Mouse (Mus musculus): Measurements from ENCODE around the gene Pdlim4. TPM values are rescaled to one million over a fixed set of nuclear protein-coding genes. Genes with fewer than 3 reads are reported as not detected.
"Not testable (repeated sequence)": the region's sequence is repeated elsewhere in the genome, so short reads cannot be mapped to it uniquely, and the experiment has no call there.

Gene Pdlim4
- polyA plus RNA-seq, 1 experiment = 18.6 TPM

DNA sequence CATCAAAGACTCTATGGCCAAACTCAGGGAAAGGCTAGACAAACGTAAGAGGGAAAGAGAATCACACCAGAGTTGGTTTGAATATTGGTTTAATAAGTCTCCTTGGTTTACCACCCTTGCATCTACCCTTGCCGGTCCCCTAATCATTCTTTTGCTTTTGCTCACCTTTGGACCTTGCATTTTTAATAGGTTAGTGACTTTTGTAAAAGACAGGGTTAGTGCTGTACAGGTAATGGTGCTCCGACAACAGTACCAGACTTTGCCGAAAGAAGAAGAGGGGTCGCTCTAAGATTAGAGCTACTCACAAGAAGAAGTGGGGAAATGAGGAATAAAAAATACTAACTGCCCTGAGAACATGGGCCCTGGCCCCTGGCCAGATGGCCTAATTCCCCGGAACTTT, 28.1 kb downstream of the Pdlim4 start:
- TF ChIP-seq CTCF (IDR thresholded peaks at IDR 0.05; ENCODE audit: borderline replicate concordance, insufficient read depth, low read depth, low read length) (no peak), POLR2A (IDR thresholded peaks at IDR 0.05; ENCODE audit: borderline replicate concordance, insufficient read depth, low read length) (no peak)
- H3K27ac ChIP-seq (ENCODE audit: insufficient read depth, low read length) = no peak overlapping the region
- no peak for DNase-seq
- H3K4me1 ChIP-seq (ENCODE audit: control insufficient read depth, insufficient read depth, low read length) = no peaks in the 10 kb centered on the region
- 95% methylated on average over 6 of the region's 6 CpGs for WGBS
- no peaks in the 10 kb centered on the region for H3K27me3 ChIP-seq (ENCODE audit: control insufficient read depth, insufficient read depth, low read length)
- H3K4me3 ChIP-seq (replicated peaks; ENCODE audit: insufficient read depth, low read depth, low read length) = no peak overlapping the region

DNA sequence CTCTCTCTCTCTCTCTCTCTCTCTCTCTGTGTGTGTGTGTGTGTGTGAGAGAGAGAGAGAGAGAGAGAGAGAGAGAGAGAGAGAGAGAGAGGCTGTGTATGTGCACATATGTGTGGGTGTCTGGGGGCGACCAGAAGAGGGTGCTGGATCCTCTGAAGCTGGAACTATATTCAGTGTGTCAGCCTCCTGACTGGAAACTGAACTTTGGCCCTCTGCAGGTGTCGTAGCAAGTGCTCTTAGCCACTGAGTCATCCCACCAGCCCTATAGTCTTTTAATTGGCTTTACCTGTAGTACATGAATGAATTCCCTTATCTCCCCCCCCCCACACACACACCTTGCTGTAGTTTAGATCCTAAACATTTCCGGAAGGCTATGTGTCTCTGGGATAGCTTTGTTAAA, 35.9 kb downstream of the Pdlim4 start:
- 95% methylated on average over 1 of the region's 3 CpGs for WGBS

GRCm38 (mm10) chr11:54028997-54029396, 39.8 kb downstream of the Pdlim4 start:
- H3K27ac ChIP-seq (ENCODE audit: insufficient read depth, low read length) = peak overlapping the region; percentile 88
- peak overlapping the region; percentile 86 for H3K4me3 ChIP-seq (replicated peaks; ENCODE audit: insufficient read depth, low read depth, low read length)
- H3K27me3 ChIP-seq (ENCODE audit: control insufficient read depth, insufficient read depth, low read length) = no peaks in the 10 kb centered on the region
- WGBS = 70% methylated on average over 4 of the region's 4 CpGs
- no peak for TF ChIP-seq CTCF (IDR thresholded peaks at IDR 0.05; ENCODE audit: borderline replicate concordance, insufficient read depth, low read depth, low read length)
- peaks cover 23% of the 10 kb centered on the region; the same call in 1 of the 2 replicates for H3K4me1 ChIP-seq (ENCODE audit: control insufficient read depth, insufficient read depth, low read length)
- no peak for DNase-seq

More for the DNA sequence above, 35.9 kb downstream of the Pdlim4 start:
- DNase-seq; H3K27me3 ChIP-seq (ENCODE audit: control insufficient read depth, insufficient read depth, low read length); H3K27ac ChIP-seq (ENCODE audit: insufficient read depth, low read length); H3K4me1 ChIP-seq (ENCODE audit: control insufficient read depth, insufficient read depth, low read length); H3K4me3 ChIP-seq (replicated peaks; ENCODE audit: insufficient read depth, low read depth, low read length): not testable (repeated sequence)

- Histone ChIP-seq H3K27ac (ENCODE audit: insufficient read depth, low read length) (peak within 1 kb of the TSS; percentile 88), H3K4me3 (replicated peaks; ENCODE audit: insufficient read depth, low read depth, low read length) (peak within 1 kb of the TSS; percentile 86), H3K27me3 (ENCODE audit: control insufficient read depth, insufficient read depth, low read length) (no peaks in the 10 kb centered on the region), H3K4me1 (ENCODE audit: control insufficient read depth, insufficient read depth, low read length) (peaks cover 24% of the 10 kb centered on the region; the same call in 1 of the 2 replicates)
- WGBS = under 1% methylated on average over 61 of the region's 61 CpGs
- peak; percentile 91 to 92 for DNase-seq
- TF ChIP-seq CTCF (IDR thresholded peaks at IDR 0.05; ENCODE audit: borderline replicate concordance, insufficient read depth, low read depth, low read length) (peak; percentile 37), POLR2A (IDR thresholded peaks at IDR 0.05; ENCODE audit: borderline replicate concordance, insufficient read depth, low read length) (peak; percentile 53; the same call in 1 of the 2 replicates)
Measured at GRCm38 (mm10) chr11:54028044-54028951, 40.5 kb downstream of the Pdlim4 start, which contains the start of gene Slc22a4. TSS of gene Slc22a4 (minus strand) at chr11:54028090.

GRCm38 (mm10) chr11:54027131-54028043, 41.4 kb downstream of the Pdlim4 start:
- H3K4me3 ChIP-seq (replicated peaks; ENCODE audit: insufficient read depth, low read depth, low read length) = peak overlapping the region; percentile 86
- peak overlapping the region; percentile 88 for H3K27ac ChIP-seq (ENCODE audit: insufficient read depth, low read length)
- WGBS = 7% methylated on average over 31 of the region's 31 CpGs
- TF ChIP-seq CTCF (IDR thresholded peaks at IDR 0.05; ENCODE audit: borderline replicate concordance, insufficient read depth, low read depth, low read length) (no peak), POLR2A (IDR thresholded peaks at IDR 0.05; ENCODE audit: borderline replicate concordance, insufficient read depth, low read length) (0 out of 2 replicates have a peak, but pooled peaks have one; percentile 5)
- no peaks in the 10 kb centered on the region for H3K27me3 ChIP-seq (ENCODE audit: control insufficient read depth, insufficient read depth, low read length)
- DNase-seq = peak; percentile 65 to 77
- peaks cover 33% of the 10 kb centered on the region for H3K4me1 ChIP-seq (ENCODE audit: control insufficient read depth, insufficient read depth, low read length)

GRCm38 (mm10) chr11:54026491-54027041, 42.2 kb downstream of the Pdlim4 start:
- TF ChIP-seq POLR2A (IDR thresholded peaks at IDR 0.05; ENCODE audit: borderline replicate concordance, insufficient read depth, low read length) (0 out of 2 replicates have a peak, but pooled peaks have one; percentile 12), CTCF (IDR thresholded peaks at IDR 0.05; ENCODE audit: borderline replicate concordance, insufficient read depth, low read depth, low read length) (no peak)
- H3K27me3 ChIP-seq (ENCODE audit: control insufficient read depth, insufficient read depth, low read length) = no peaks in the 10 kb centered on the region
- H3K4me1 ChIP-seq (ENCODE audit: control insufficient read depth, insufficient read depth, low read length) = peaks cover 40% of the 10 kb centered on the region
- 16% methylated on average over 1 of the region's 1 CpGs for WGBS
- peak overlapping the region; percentile 86 for H3K4me3 ChIP-seq (replicated peaks; ENCODE audit: insufficient read depth, low read depth, low read length)
- peak overlapping the region; percentile 88 for H3K27ac ChIP-seq (ENCODE audit: insufficient read depth, low read length)
- peak; percentile 52 to 73 for DNase-seq

DNA sequence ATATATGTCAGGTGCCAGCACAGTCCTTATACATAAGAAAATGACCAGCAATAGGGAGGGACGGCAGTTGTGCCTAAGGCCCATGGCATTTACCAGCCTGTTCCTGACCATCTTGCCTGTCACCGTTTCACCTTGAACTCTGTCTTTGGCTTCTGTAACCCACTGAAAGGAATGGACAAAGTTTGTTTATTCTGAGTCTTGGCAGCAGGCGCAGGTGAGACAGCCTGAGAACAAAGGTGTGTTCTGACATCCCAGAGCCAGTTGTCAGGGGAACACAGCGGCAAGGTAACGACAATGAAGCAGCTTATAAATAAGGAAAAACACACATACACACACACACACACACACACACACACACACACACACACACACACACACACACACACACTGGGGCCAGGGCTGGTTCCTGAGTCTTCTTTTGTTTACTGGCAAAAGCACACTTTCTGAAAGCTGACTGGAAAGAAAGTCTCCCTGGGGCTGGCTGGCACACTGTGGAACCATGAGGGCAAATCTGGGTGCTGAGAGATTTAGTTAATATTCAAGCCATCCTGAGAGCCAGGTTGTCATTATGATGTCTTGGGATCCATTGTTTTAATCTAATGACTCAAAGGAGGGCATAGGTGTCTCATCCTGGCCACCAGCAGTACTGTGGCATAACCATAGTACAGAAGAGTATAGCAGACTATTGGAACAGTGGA, 47.3 kb downstream of the Pdlim4 start:
- peak in 1 of 2 experiments; percentile 10 for DNase-seq
- TF ChIP-seq POLR2A (IDR thresholded peaks at IDR 0.05; ENCODE audit: borderline replicate concordance, insufficient read depth, low read length) (no peak), CTCF (IDR thresholded peaks at IDR 0.05; ENCODE audit: borderline replicate concordance, insufficient read depth, low read depth, low read length) (no peak)
- 73% methylated on average over 5 of the region's 5 CpGs for WGBS
- H3K4me1 ChIP-seq (ENCODE audit: control insufficient read depth, insufficient read depth, low read length) = peaks cover 44% of the 10 kb centered on the region
- no peak overlapping the region for H3K4me3 ChIP-seq (replicated peaks; ENCODE audit: insufficient read depth, low read depth, low read length)
- no peaks in the 10 kb centered on the region for H3K27me3 ChIP-seq (ENCODE audit: control insufficient read depth, insufficient read depth, low read length)
- no peak overlapping the region for H3K27ac ChIP-seq (ENCODE audit: insufficient read depth, low read length)
